Mouse (Mus musculus) spleen, adult 2 months (tissue): ENCODE measurements at regions not wholly inside any gene's neighbourhood (a gene's known extent, or its start where the extent isn't known, plus 50 kb on each side); places are given as distances from the start of the nearest gene placed in this dataset.

Source experiments
- CTCF ChIP-seq: fragments of 200-500 bp; IDR thresholded peaks from 2 replicates; pipeline ENCODE4 v1.5.1; 2011; ENCODE audit warnings: mild to moderate bottlenecking, inconsistent platforms; ENCODE audit not compliant: insufficient read depth, insufficient read length, insufficient replicate concordance; ENCODE audit errors: extremely low read depth
- POLR2A ChIP-seq: fragments of 200-500 bp; IDR thresholded peaks from 2 replicates; pipeline ENCODE4 v1.6.1; 2011; ENCODE audit warnings: low read depth, low read length, inconsistent platforms

DNA sequence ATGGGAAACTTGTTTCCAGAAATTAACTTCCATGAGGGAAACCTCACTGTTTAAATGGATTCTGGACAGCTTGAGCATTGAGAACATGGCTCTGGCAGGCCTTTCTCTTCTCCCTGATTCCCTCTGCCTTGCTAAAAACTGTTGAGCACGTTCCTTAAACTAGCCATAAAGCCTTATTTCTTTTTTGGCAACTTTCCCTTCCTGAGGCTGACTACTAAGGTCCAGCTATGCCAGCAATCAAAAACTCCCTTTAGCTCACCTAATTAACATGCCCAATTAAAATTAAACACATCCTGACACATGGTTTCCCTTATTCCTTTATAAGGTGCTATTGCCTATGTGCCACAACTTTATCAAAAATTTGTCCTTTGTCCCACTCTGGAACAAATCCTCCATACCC lies 199.9 kb downstream of the Gm28710 start:
- no peak for TF ChIP-seq CTCF
- no peak for TF ChIP-seq POLR2A
